In the genomic region with DNA sequence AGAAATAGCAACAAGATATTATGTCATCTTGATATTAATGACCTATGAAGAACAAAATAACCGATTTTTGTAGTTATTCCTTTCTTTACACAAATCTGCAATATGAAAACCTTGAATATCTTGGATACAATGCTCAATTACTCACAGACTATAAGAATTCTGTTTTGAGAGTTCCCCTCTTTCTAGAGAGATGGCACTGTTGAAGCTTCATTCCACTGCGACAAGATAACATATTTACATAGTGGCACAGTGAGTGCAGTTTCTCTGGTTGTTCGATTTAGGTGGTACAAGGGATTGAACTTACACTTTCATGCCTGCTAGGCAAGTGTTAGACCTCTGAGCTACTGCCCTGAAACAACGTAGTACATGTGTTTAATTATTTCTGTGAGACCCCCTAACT, we compare ENCODE assay signal across 19 mouse cellular contexts.
"Had no signal": no experiment of that assay in that cellular context is flagged by ENCODE, and none has a peak within 500 bp of the region (broad histone marks: within the 10 kb centered on the region; RNA-seq: fewer than 3 reads in every experiment).

No protein-coding gene starts in this region.

- H3K4me1 ChIP-seq: limb, embryonic 15.5 days; midbrain, embryonic 12.5 days had no signal

- H3K4me3 ChIP-seq: kidney, embryonic 15.5 days; limb, embryonic 12.5 days; limb, embryonic 15.5 days; midbrain, embryonic 12.5 days had no signal

- H3K27ac ChIP-seq: kidney, embryonic 15.5 days; limb, embryonic 12.5 days; limb, embryonic 15.5 days; liver, embryonic 14.5 days; midbrain, embryonic 12.5 days had no signal

- ATAC-seq: liver, postnatal 0 days; midbrain, embryonic 16.5 days had no signal

- DNase-seq: kidney, adult 11 months; kidney, adult 8-10 months; kidney, postnatal 10 days; kidney, postnatal 36 days; layer of hippocampus, adult 9-11 months; left cerebral cortex, postnatal 4 days; liver, postnatal 0 days; lung, embryonic 14.5 days; lung, postnatal 10 days; lung, postnatal 4 days; thymus, adult 2 months; thymus, postnatal 14 days; thymus, postnatal 4 days had no signal
